In the genomic region with DNA sequence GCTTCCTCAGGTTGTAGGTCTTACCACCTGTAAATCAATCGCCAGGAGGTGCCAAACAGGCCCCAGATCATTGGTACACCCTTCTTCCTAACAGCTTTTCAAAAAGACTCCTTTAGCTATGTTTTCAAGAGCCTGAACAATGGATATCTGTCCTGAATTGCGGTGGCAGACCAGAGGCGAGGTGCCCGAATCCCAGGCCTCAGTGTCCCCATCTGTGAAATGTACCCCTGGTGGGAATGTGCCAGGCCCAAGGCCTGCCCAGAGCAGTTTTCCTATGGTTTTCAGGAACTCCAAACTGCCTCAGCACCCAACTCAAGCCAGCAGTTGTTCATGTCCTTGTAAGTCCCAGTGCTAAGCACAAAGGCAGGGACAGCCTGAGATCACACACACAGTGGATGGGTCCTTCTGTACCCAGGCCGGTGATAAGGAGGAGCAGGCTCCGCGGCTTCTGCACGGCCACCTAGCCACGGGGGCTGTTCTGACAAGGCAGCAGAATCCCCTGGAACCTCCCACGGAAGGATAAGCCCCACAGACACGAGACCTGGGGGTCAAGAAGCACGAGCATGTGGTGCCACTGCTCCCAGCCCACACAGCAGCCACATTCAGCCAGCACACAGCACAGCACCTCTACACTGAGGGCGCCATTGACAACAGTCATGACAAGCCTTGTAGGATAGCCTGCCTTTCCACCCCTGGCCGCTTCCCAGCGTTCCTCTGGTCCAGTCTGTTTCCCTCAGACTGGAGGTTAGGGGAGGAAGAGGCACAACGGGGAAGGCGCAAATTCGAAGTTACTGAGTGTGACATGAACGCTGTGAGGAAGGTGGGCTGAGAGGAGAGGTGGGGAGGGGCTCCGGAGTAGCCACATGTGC, we compare ENCODE assay signal across 8 mouse cellular contexts. TPM values are rescaled to one million over a fixed set of nuclear protein-coding genes. Genes with fewer than 3 reads are reported as not detected.
A peak's percentile ranks its signal among the peaks of the same experiment; 100 is the strongest.
DNase-seq lines count a peak whose midpoint lies in the region; ATAC-seq and TF ChIP-seq lines count a peak whose summit lies in the region.

No protein-coding gene starts in this region.

- H3K4me2 ChIP-seq in heart, postnatal 0 days (ENCODE audit: low read depth, low read length): peak overlapping the region; percentile 51
- H3K4me2 ChIP-seq in midbrain, embryonic 11.5 days: peak overlapping the region; percentile 97

- peak overlapping the region; percentile 35 for H3K4me3 ChIP-seq in heart, adult 2 months
- peak overlapping the region; percentile 9 to 19; a peak in 1 of 4 replicates for H3K4me3 ChIP-seq in ES-E14 (ENCODE audit: insufficient read depth in 1 of 2, low read depth in 1 of 2, low read length in 2 of 2, poor library complexity in 1 of 2, severe bottlenecking in 1 of 2)
- no peak overlapping the region for H3K4me3 ChIP-seq in heart, postnatal 0 days (ENCODE audit: low read depth, low read length)
- H3K4me3 ChIP-seq in midbrain, embryonic 11.5 days (ENCODE audit: low read depth, low read length): peak overlapping the region; percentile 9; the same call in 1 of the 2 replicates
- H3K4me3 ChIP-seq in cerebellum, adult 2 months (replicated peaks; ENCODE audit: insufficient read depth, low read depth, low read length): no peak overlapping the region

- no peak for TF ChIP-seq POLR2A in heart, adult 2 months (IDR thresholded peaks at IDR 0.05; ENCODE audit: insufficient read depth, low read depth, low read length)
- TF ChIP-seq POLR2A in cerebellum, adult 2 months (IDR thresholded peaks at IDR 0.05; ENCODE audit: borderline replicate concordance, insufficient read depth, low read length): no peak

- peaks cover 55% of the 10 kb centered on the region for H3K4me1 ChIP-seq in heart, adult 2 months (ENCODE audit: control insufficient read depth, insufficient read depth, low read length)
- peaks cover 15 to 63% of the 10 kb centered on the region in 2 experiments; a peak in 3 of 4 replicates for H3K4me1 ChIP-seq in ES-E14 (ENCODE audit: control insufficient read depth in 2 of 2, insufficient read depth in 2 of 2, low read length in 2 of 2, poor library complexity in 1 of 2)
- peaks cover 73% of the 10 kb centered on the region for H3K4me1 ChIP-seq in heart, postnatal 0 days (ENCODE audit: control insufficient read depth, insufficient read depth)
- H3K4me1 ChIP-seq in midbrain, embryonic 11.5 days (ENCODE audit: control insufficient read depth, insufficient read depth, low read length): peaks cover 72% of the 10 kb centered on the region
- H3K4me1 ChIP-seq in cerebellum, adult 2 months (ENCODE audit: control insufficient read depth, insufficient read depth, low read length): peaks cover 50% of the 10 kb centered on the region

- H3K9ac ChIP-seq in heart, adult 2 months (ENCODE audit: low read depth, low read length): peak overlapping the region; percentile 57
- peak overlapping the region; percentile 21; the same call in 1 of the 2 replicates for H3K9ac ChIP-seq in ES-E14 (ENCODE audit: insufficient read depth, low read depth, low read length, poor library complexity, severe bottlenecking)
- H3K9ac ChIP-seq in heart, postnatal 0 days (replicated peaks; ENCODE audit: low read depth, low read length): peak overlapping the region; percentile 2
- H3K9ac ChIP-seq in midbrain, embryonic 11.5 days (ENCODE audit: low read length): peak overlapping the region; percentile 74

- no peak for TF ChIP-seq CTCF in heart, adult 2 months (IDR thresholded peaks at IDR 0.05)
- no peak for TF ChIP-seq CTCF in heart, postnatal 0 days (IDR thresholded peaks at IDR 0.05; ENCODE audit: low read depth)
- no peak for TF ChIP-seq CTCF in cerebellum, adult 2 months (IDR thresholded peaks at IDR 0.05; ENCODE audit: borderline replicate concordance, insufficient read depth, low read depth, low read length)

- peak overlapping the region; percentile 87 for H3K27ac ChIP-seq in heart, adult 2 months
- H3K27ac ChIP-seq in ES-E14 (ENCODE audit: insufficient read depth, low read depth, low read length, poor library complexity, severe bottlenecking): peak overlapping the region; percentile 50; the same call in 1 of the 2 replicates
- peak overlapping the region; percentile 94 for H3K27ac ChIP-seq in heart, postnatal 0 days (ENCODE audit: low read depth)
- H3K27ac ChIP-seq in midbrain, embryonic 11.5 days (ENCODE audit: low read depth, low read length): peak overlapping the region; percentile 100
- H3K27ac ChIP-seq in cerebellum, adult 2 months (ENCODE audit: insufficient read depth, low read length): no peak overlapping the region; the same call in 1 of the 2 replicates

- peaks cover 6% of the 10 kb centered on the region for H3K79me2 ChIP-seq in heart, adult 2 months (replicated peaks; ENCODE audit: control insufficient read depth, insufficient read depth, low read length)

- intact Hi-C loops in heart, adult 2 months (cut with DNase I): no loop called here

- peaks cover 11% of the 10 kb centered on the region for H3K36me3 ChIP-seq in heart, adult 2 months (ENCODE audit: control insufficient read depth, insufficient read depth, low read length)
- peaks cover 5% of the 10 kb centered on the region; the same call in 1 of the 2 replicates for H3K36me3 ChIP-seq in ES-E14 (ENCODE audit: control insufficient read depth, insufficient read depth, low read length, poor library complexity, severe bottlenecking)
- peaks cover 17% of the 10 kb centered on the region for H3K36me3 ChIP-seq in heart, postnatal 0 days (replicated peaks; ENCODE audit: control insufficient read depth, insufficient read depth, low read length)
- H3K36me3 ChIP-seq in midbrain, embryonic 11.5 days (ENCODE audit: control insufficient read depth, insufficient read depth, low read length): no peaks in the 10 kb centered on the region; the same call in none of the 2 replicates

- H3K27me3 ChIP-seq in heart, adult 2 months (ENCODE audit: control insufficient read depth, insufficient read depth, low read length): no peaks in the 10 kb centered on the region
- no peaks in the 10 kb centered on the region for H3K27me3 ChIP-seq in heart, postnatal 0 days (ENCODE audit: control insufficient read depth, insufficient read depth, low read length)
- no peaks in the 10 kb centered on the region for H3K27me3 ChIP-seq in midbrain, embryonic 11.5 days (ENCODE audit: control insufficient read depth, insufficient read depth, low read length)
- no peaks in the 10 kb centered on the region for H3K27me3 ChIP-seq in cerebellum, adult 2 months (ENCODE audit: control insufficient read depth, insufficient read depth, low read length)

- no peaks in the 10 kb centered on the region for H3K9me3 ChIP-seq in ES-E14 (ENCODE audit: control insufficient read depth, insufficient read depth, low read depth, low read length)
- H3K9me3 ChIP-seq in heart, postnatal 0 days (replicated peaks; ENCODE audit: control insufficient read depth, low read length): no peaks in the 10 kb centered on the region
- H3K9me3 ChIP-seq in midbrain, embryonic 11.5 days (ENCODE audit: control insufficient read depth, low read length): no peaks in the 10 kb centered on the region

- in situ Hi-C loops in ES-E14 (cut with MboI; ENCODE audit: low sequenced_read_pairs in 2 of 2, unreplicated experiment in 2 of 2): no loop called here

- ATAC-seq in heart, postnatal 0 days (ENCODE audit: insufficient read depth, low read depth): no peak
- ATAC-seq in midbrain, embryonic 11.5 days (ENCODE audit: low FRiP score): no peak

- 22% methylated on average over 20 of the region's 20 CpGs for WGBS in heart, adult 2 months
- 22% methylated on average over 20 of the region's 20 CpGs for WGBS in heart, postnatal 0 days
- WGBS in midbrain, embryonic 11.5 days: 16% methylated on average over 20 of the region's 20 CpGs
- WGBS in cerebellum, adult 2 months: 52% methylated on average over 20 of the region's 20 CpGs

- DNase-seq in heart, adult 2 months: peak in 1 of 2 experiments; percentile 45
- no peak for DNase-seq in heart, adult 8-10 months (ENCODE audit: low spot score)
- no peak for DNase-seq in ES-E14 (ENCODE audit: low read depth, low spot score)
- DNase-seq in heart, postnatal 0 days (ENCODE audit: low spot score): no peak
- peak; percentile 93 for DNase-seq in midbrain, embryonic 11.5 days (ENCODE audit: low spot score, missing footprints)
- no peak for DNase-seq in embryo, embryonic 10.5 days (ENCODE audit: low spot score)
- no peak for DNase-seq in cerebellum, adult 2 months
- no peak for DNase-seq in urinary bladder, postnatal 10 days (ENCODE audit: low spot score)

- TF ChIP-seq EP300 in heart, adult 2 months (IDR thresholded peaks at IDR 0.05; ENCODE audit: insufficient read depth, low read depth, low read length): no peak
- TF ChIP-seq EP300 in heart, postnatal 0 days (IDR thresholded peaks at IDR 0.05; ENCODE audit: low read depth): no peak

RNA-seq across cellular contexts. Expression of a gene that starts 7.5 kb away (rescaled TPM):
- total RNA-seq in heart, adult 2 months (2021): 100 to 1,000 TPM; 243 to 250 TPM
- polyA plus RNA-seq in heart, adult 2 months (2012; rRNA removed): 311 and 386 TPM in 2 replicates
- 100 to 1,000 TPM; 227 to 299 (median 259) TPM for total RNA-seq in heart, adult 8-10 months (2022)
- 178 and 232 TPM in 2 replicates for total RNA-seq in ES-E14 (2012; rRNA removed)
- 472 and 473 TPM in 2 replicates for total RNA-seq in heart, postnatal 0 days (2014; rRNA removed; ENCODE audit: low replicate concordance)
- polyA plus RNA-seq in heart, postnatal 0 days (2015; fragmentation: Nextera tagmentation; extraction: Ambion mirVana): 291 and 295 TPM in 2 replicates
- polyA plus RNA-seq in midbrain, embryonic 11.5 days (2014; fragmentation: Nextera tagmentation; extraction: Ambion mirVana): 578 and 581 TPM in 2 replicates
- polyA plus RNA-seq in cerebellum, adult 2 months (2012; rRNA removed): 273 and 301 TPM in 2 replicates

RNA-seq across cellular contexts. Expression of a gene that starts 18.6 kb away (rescaled TPM):
- total RNA-seq in heart, adult 2 months (2021): 10 to 100 TPM; 19.9 to 24.2 TPM
- polyA plus RNA-seq in heart, adult 2 months (2012; rRNA removed): 33.7 and 39.1 TPM in 2 replicates
- total RNA-seq in heart, adult 8-10 months (2022): 10 to 100 TPM; 21.1 to 33.0 (median 24.2) TPM
- 7.4 and 7.6 TPM in 2 replicates for total RNA-seq in ES-E14 (2012; rRNA removed)
- total RNA-seq in heart, postnatal 0 days (2014; rRNA removed; ENCODE audit: low replicate concordance): 21.0 and 34.9 TPM in 2 replicates
- polyA plus RNA-seq in heart, postnatal 0 days (2015; fragmentation: Nextera tagmentation; extraction: Ambion mirVana): 8.9 and 9.1 TPM in 2 replicates
- 1.3 and 2.1 TPM in 2 replicates for polyA plus RNA-seq in midbrain, embryonic 11.5 days (2014; fragmentation: Nextera tagmentation; extraction: Ambion mirVana)
- polyA plus RNA-seq in cerebellum, adult 2 months (2012; rRNA removed): 3.9 and 6.4 TPM in 2 replicates

RNA-seq across cellular contexts. Expression of a gene that starts 40.2 kb away (rescaled TPM):
- total RNA-seq in heart, adult 2 months (2021): 10 to 100 TPM; 39.9 to 51.4 TPM
- 43.7 and 54.5 TPM in 2 replicates for polyA plus RNA-seq in heart, adult 2 months (2012; rRNA removed)
- total RNA-seq in heart, adult 8-10 months (2022): 10 to 100 TPM; 43.7 to 58.2 (median 47.5) TPM
- 66.6 and 82.7 TPM in 2 replicates for total RNA-seq in ES-E14 (2012; rRNA removed)
- total RNA-seq in heart, postnatal 0 days (2014; rRNA removed; ENCODE audit: low replicate concordance): 22.3 and 31.2 TPM in 2 replicates
- 28.6 and 33.6 TPM in 2 replicates for polyA plus RNA-seq in heart, postnatal 0 days (2015; fragmentation: Nextera tagmentation; extraction: Ambion mirVana)
- polyA plus RNA-seq in midbrain, embryonic 11.5 days (2014; fragmentation: Nextera tagmentation; extraction: Ambion mirVana): 24.2 and 28.2 TPM in 2 replicates
- 20.2 and 23.4 TPM in 2 replicates for polyA plus RNA-seq in cerebellum, adult 2 months (2012; rRNA removed)

RNA-seq across cellular contexts. Expression of a gene that starts 41.7 kb away (rescaled TPM):
- 10 to 100 TPM; 71.5 to 88.3 TPM for total RNA-seq in heart, adult 2 months (2021)
- polyA plus RNA-seq in heart, adult 2 months (2012; rRNA removed): 162 and 314 TPM in 2 replicates
- 10 to 100 TPM; 62.8 to 91.0 (median 81.6) TPM for total RNA-seq in heart, adult 8-10 months (2022)
- 2.9 and 8.9 TPM in 2 replicates for total RNA-seq in ES-E14 (2012; rRNA removed)
- 8.9 and 16.9 TPM in 2 replicates for total RNA-seq in heart, postnatal 0 days (2014; rRNA removed; ENCODE audit: low replicate concordance)
- 2.7 and 4.0 TPM in 2 replicates for polyA plus RNA-seq in heart, postnatal 0 days (2015; fragmentation: Nextera tagmentation; extraction: Ambion mirVana)
- 11.2 and 11.7 TPM in 2 replicates for polyA plus RNA-seq in midbrain, embryonic 11.5 days (2014; fragmentation: Nextera tagmentation; extraction: Ambion mirVana)
- polyA plus RNA-seq in cerebellum, adult 2 months (2012; rRNA removed): 145 and 152 TPM in 2 replicates

RNA-seq across cellular contexts. Expression of a gene that starts 47.0 kb away (rescaled TPM):
- total RNA-seq in heart, adult 2 months (2021): under 1 TPM; 0.29 to 0.34 TPM
- polyA plus RNA-seq in heart, adult 2 months (2012; rRNA removed): 0.26 and 0.31 TPM in 2 replicates
- total RNA-seq in heart, adult 8-10 months (2022): under 1 TPM; 0.20 to 0.72 (median 0.25) TPM
- total RNA-seq in ES-E14 (2012; rRNA removed): 0.54 and 1.2 TPM in 2 replicates
- 0.65 and 0.66 TPM in 2 replicates for total RNA-seq in heart, postnatal 0 days (2014; rRNA removed; ENCODE audit: low replicate concordance)
- polyA plus RNA-seq in heart, postnatal 0 days (2015; fragmentation: Nextera tagmentation; extraction: Ambion mirVana): 0.29 and 0.44 TPM in 2 replicates
- polyA plus RNA-seq in midbrain, embryonic 11.5 days (2014; fragmentation: Nextera tagmentation; extraction: Ambion mirVana): 0.33 and 0.47 TPM in 2 replicates
- 1.1 TPM in 2 replicates for polyA plus RNA-seq in cerebellum, adult 2 months (2012; rRNA removed)

Comparison
In these comparisons a context has a peak if more than half of its experiments do, and no peak if none do; other contexts are left out.
1. H3K4me3 ChIP-seq: peak in heart, adult 2 months (single experiment), ES-E14 (2 of 2) and midbrain, embryonic 11.5 days (single experiment); none in heart, postnatal 0 days (single experiment) and cerebellum, adult 2 months (single experiment).
2. H3K9ac ChIP-seq: peak in every context shown above with its lines; median percentile 74 in midbrain, embryonic 11.5 days; 57 in heart, adult 2 months; 21 in ES-E14; 2 in heart, postnatal 0 days.